Mouse (Mus musculus): Measurements from ENCODE around the gene Brwd1.
"Not testable (repeated sequence)": the region's sequence is repeated elsewhere in the genome, so short reads cannot be mapped to it uniquely, and the experiment has no call there.

Gene Brwd1

GRCm38 (mm10) chr16:96081331-96081730 lies 995 bp downstream of the Brwd1 start:
- in situ Hi-C loops (cut with MboI, MseI), result no loop called here

GRCm38 (mm10) chr16:96080524-96080923 lies 1.8 kb downstream of the Brwd1 start:
- in situ Hi-C loops (cut with MboI, MseI), result no loop called here

DNA sequence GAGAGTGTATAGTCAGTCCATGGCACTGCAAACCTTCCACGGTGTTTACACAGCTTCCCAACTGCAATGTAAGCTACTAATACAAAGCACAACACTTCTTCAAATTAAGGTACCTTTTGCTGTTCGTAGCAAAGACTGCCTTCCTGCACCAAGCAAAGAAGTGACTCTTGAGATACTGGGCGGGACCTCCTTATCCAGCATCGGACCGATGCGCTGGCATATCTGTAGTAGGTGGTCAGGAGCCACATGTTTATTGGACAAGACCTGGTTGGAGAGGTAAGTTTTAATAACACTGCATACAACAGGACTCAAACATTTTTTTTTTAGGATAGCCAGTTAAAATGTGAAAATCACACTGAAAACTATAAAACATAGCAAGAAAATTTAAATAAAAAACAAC lies 14.0 kb downstream of the Brwd1 start:
- in situ Hi-C loops (cut with MboI, MseI), result no loop called here

DNA sequence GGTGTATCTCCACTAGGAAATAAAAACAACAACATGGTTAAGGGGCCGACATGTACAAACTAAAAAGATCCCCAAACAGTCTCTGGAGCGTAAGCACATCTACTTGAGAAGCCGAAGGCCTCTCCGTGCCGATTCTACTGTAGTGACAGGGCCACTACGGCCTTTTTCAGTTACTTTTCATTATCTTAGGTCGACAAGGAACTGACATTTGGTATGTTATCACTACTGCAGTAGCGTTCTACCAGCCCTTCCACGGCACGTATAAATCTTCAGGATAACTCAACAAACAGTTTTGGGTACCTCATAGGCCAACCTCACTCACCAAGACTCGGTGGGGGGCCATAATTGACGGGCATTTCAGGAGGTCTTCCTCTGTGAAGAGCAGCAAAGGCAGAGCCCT lies 16.2 kb downstream of the Brwd1 start:
- in situ Hi-C loops (cut with MboI, MseI), result no loop called here

DNA sequence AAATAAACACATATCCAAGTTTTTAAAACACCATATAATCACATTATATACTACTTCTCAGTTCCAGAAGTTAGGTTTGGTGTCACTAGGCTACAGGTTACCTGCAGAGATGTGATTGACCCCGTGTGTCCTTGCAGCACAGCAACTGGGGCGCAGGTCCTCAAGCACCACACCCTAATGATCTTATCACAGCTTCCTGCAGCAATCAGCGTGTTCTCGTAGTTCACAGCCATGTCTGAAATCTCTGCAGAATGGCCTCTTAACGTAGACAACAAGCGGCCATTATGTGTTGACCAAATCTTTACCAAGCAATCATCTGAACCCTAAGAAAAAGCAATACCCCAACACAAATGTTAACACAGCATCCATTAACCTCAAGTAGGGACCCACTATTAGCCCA lies 17.7 kb downstream of the Brwd1 start:
- in situ Hi-C loops (cut with MboI, MseI), result no loop called here

DNA sequence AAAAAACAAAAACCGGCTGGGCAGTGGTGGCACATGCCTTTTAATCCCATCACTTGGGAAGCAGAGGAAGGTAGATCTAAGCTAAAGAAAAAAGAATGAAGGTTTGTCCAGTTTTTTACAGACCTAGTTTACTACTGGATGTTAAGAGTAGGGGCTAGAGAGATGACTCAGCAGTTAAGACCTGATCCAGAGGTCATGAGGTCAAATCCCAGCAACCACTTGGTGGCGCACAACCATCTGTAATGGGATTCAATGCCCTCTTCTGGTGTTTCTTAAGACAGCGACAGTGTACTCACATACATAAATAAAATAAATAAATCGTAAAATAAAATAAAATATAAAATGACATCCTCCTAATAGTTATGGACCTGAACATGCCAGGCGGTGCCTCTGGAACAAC lies 38.2 kb downstream of the Brwd1 start:
- in situ Hi-C loops (cut with MboI, MseI), result no loop called here

DNA sequence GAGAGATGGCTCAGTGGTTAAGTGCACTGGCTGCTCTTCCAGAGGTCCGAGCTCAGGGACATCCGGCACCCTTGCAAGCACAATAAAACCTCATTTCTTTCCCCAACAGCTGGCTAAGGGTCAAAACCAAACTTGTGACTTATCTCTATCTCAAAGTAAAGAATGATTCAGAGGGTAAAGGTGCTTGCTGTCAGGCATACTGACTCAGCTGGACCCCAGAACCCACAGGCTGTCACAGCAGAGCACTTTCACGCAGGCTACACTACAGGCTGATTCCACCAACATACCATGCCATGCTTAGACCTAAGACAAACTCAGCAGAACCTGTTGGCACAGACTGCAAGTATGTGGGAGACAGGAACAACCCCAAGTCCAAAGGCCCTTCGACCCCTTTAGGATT lies 41.6 kb downstream of the Brwd1 start:
- in situ Hi-C loops (cut with MboI, MseI), result no loop called here

DNA sequence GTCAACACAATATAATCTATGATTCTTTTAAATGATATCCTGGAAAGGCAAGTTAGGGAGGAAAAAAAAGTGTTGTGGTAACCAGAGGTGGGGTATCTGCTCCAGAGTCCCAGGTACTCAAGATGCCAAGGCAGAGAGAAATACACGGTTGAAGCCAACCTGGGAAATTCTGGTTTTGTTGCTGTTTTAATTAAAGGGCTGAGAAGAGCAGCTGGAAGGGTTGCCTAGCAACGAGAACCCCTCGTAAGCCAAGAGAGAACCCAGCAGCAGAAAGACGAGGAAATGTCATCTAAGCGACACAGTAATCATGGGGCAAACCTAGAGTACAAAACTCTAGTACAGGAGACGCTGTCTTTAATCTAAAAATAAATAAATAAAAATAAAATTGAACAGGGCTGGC lies 42.8 kb downstream of the Brwd1 start:
- in situ Hi-C loops (cut with MboI, MseI), result no loop called here

DNA sequence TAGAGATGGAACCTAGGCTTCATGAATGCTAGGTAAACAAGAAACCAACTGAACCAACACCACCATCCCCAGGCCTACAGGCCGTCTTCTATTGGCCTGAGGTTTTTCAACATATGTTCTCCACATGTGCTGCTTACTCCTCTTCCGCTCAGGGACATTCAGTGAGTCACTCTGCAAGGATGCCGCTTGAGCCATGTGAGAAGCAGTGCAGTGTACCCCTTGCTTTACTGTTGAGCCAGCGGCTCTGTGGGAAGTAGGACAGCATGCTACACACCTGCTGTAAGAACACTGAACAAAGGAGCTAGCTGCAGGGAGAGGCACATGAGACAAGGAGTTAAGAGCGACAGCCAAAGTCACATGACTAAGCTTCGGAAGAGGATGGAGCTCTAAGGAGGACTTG lies 47.9 kb downstream of the Brwd1 start:
- in situ Hi-C loops (cut with MboI, MseI), result no loop called here

DNA sequence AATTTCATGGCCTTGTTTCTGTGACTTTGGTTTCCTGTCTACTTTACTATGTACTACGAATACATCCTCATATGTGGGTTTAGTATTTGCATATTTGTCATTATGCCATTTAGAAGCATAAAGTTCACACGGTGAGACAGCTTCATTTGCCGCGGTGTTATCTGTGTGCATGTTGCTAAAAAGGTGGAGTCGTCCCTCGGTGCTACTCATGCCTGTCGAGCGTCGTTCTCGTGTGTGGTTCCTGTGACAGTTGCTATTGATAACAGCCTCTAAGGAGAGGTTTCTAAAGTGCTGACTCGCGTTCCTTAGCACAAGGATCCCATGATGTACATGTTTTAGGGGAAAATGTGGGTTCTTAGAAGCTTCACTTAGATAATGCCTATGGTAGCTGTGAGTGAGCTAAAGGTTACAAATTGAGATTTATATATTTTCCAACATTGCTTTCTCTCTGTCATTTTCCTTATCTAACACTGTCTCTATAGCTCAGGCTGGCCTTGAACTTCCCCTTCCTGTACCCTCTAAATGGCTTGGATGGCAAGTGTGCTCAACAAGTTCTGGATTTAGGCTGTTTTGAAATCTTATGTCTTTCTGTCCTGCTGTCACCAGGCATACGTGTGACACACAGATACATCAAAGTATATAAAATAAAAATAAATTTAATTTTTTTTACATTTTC lies 49.8 kb downstream of the Brwd1 start:
- in situ Hi-C loops (cut with MboI, MseI), result no loop called here

DNA sequence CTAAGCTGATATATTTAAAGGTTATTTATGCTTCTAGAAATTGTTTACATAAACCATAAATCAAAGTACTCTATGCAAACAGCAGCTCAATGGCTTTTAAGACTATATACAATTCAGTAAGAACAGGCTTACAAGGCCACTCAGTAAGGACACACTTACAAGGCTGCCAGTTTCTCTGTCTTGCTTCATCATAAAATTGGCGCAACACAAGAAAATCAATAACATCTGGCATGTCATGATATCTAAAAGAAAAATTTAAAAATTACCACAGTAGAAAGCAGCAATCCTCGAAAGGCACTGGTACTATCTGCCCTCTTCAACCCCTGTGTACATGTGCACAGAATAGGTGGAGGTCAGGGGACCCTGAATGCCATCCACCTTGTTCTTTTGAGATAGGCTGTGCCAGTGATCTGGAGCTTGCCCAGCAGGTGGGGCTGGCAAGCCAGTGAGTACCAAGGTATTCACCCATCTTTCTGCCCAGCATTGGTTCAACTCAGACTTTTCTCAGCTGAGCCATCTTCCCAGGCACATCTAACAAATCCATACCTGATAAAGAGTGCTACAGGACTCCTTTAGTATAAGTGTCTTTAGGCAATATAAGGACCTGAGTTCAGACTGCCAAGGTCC lies 51.7 kb downstream of the Brwd1 start:
- in situ Hi-C loops (cut with MboI, MseI), result no loop called here

- in situ Hi-C loops (cut with MboI, MseI), result no loop called here
These were observed 56.1 kb downstream of the Brwd1 start for GRCm38 (mm10) chr16:96026256-96026655.

DNA sequence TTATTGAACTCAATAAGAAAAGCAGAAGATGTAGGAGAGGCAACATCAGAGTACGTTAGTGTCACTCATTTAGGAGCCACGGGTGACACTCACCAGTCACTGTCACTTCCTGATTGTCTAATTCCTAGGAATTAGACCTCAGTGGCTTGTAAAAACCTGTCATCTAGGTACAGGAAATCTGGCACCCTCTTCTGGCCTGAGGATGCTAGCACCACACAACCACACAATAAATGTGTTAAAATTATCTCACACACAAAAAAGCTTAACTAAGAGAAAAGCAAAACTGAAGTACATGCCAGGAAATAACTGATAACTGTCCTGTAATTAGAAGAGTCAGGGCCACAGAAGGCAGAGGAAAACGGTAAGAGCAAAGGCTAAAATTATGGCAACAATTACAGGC lies 57.1 kb downstream of the Brwd1 start:
- in situ Hi-C loops (cut with MboI, MseI), result no loop called here

GRCm38 (mm10) chr16:96021045-96021444 lies 61.3 kb downstream of the Brwd1 start:
- in situ Hi-C loops (cut with MboI, MseI), result no loop called here

GRCm38 (mm10) chr16:96009124-96009523 lies 73.2 kb downstream of the Brwd1 start:
- in situ Hi-C loops (cut with MboI, MseI), result not testable (repeated sequence)

GRCm38 (mm10) chr16:96004278-96004677 lies 78.0 kb downstream of the Brwd1 start:
- in situ Hi-C loops (cut with MboI, MseI), result not testable (repeated sequence)

- in situ Hi-C loops (cut with MboI, MseI), result no loop called here
These were observed 83.0 kb downstream of the Brwd1 start for GRCm38 (mm10) chr16:95999291-95999690.

DNA sequence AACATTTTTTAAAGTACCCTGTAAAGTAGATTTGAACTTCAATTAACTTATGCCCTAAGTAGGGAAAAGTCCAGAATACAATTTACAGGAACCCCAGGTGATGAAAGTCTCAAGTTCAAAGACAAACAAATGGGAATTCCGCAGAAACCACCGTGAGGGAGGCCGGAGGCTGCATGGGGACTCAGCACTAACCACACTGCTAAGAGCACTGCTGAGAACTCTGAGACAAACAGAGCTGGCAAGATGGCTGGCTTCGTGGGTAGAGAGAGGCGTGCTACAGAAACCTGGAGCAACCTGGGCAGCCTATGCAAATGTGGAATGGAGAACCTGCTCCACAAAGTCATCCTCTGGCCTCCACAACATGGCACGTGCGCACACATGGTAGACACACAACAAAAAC lies 86.2 kb downstream of the Brwd1 start:
- in situ Hi-C loops (cut with MboI, MseI), result no loop called here

DNA sequence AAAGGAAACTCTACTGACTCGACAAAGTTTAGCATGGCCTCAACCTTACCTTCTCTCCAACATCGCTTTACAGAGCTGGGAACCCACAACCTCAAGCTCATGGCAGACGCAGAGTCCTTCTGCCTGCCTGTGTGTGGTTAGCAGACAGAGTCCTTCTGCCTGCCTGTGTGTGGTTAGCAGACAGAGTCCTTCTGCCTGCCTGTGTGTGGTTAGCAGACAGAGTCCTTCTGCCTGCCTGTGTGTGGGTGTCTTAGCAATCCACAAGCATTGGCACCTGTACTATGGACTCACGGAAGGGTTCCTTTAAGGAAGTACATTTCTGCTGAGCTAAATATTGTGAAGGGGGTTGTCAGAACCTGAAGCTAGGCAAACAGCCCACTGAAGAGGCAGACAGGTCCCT lies 87.8 kb downstream of the Brwd1 start:
- in situ Hi-C loops (cut with MboI, MseI), result not testable (repeated sequence)

- in situ Hi-C loops (cut with MboI, MseI), result no loop called here
These were observed 89.7 kb downstream of the Brwd1 start for GRCm38 (mm10) chr16:95992596-95992995.

DNA sequence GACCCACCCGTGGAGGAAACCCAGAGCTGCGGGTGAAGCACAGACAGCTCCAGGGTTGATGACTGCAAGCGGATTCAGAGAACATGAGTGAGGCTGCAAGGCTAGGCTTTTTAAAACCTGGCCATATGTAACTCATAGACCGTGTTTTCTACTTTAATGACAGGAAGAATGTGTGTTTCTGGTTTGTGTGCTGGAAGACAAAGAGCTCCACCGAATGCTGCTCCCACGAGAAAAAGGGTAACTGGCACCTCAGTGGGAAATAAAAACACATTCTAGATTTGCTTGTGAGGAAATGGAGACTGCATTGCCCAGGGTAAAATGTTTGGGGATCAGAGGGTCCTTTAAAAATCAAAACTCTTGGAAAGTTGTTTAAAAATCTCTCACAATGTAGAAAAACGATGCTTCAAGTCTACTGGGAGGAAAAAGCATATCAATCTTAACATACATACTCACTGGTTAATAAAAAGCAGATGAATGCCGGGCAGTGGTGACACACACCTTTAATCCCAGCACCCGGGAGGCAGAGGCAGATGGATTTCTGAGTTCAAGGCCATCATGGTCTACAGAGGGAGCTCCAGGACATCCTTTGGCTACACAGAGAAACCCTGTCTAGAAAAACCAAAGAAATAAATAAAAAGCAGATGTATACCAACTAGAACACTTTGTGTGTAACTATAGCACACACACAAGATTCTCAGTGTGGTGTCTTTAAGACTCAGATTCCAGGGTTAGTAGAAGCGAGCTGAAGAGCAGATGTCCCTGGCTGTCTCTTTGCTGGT lies 91.0 kb downstream of the Brwd1 start:
- in situ Hi-C loops (cut with MboI, MseI), result no loop called here

DNA sequence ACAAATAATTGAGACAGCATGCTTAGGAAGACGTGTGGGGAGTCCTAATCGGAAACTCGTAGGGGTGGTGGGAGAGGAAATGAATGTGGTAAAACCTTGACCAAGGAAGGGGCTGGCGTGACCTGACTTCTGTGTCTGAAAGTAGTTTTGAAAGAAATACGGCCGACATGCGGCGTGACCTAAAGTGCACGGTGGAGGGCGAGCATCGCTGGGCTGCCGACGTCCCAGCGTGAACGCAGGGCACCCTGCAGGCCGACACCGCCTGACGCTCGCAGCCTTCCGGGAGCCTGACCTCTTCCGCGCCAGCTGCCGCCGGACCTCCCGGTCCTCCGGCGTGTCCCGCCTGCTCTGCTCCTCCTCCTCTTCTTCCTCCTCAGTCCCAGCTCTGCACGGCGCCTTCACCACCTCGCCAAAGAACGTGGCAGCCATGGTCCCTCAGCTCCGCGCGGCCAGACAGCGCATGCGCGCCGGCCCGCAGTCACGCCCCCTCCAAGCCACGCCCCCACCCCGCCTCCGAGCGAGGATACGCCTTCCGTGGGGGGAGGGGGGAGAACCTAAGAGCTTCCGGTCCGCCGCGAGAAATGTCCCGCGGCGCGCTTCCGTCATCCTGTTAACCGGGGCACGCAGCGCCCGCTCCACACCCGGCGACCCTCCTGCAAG lies 91.7 kb downstream of the Brwd1 start, which contains the start of gene Psmg1:
Gene Psmg1 (minus strand): TSS at position 499 of the 660 bp plus-strand sequence.
- in situ Hi-C loops (cut with MboI, MseI), result no loop called here

Data from regulatory T cell (primary cell).